Mouse (Mus musculus): ENCODE measurements around the gene Hivep3.

DNA sequence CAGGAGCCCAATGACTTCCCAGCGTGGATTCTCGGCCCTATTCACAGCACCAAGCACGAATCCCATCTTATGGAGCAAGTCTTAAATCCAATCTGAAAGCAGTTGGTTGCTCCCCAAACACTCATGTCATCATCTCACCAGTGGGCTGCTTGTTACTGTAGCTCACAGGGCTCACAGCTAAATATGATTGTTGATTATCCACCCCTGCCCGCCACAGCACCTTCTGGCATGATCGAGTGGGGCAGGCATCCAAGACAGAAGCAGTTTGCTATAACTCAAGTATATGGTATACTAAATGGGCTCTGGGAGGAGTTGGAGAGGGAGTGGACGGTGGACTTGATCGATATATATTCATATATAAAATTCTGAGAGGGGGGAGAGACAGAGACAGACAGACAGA, 146.7 kb downstream of the Hivep3 start:
- TF ChIP-seq CTCF (IDR thresholded peaks at IDR 0.05; ENCODE audit: low read depth) (no peak), EP300 (optimal IDR thresholded peaks at IDR 0.05) (no peak)
